Mouse (Mus musculus) bone marrow, adult 2 months (tissue): Measurements from ENCODE around the gene Usp49. TPM values are rescaled to one million over a fixed set of nuclear protein-coding genes. Genes with fewer than 3 reads are reported as not detected.

ENCODE experiments used
- H3K27ac ChIP-seq: fragments of 200-500 bp; 2 replicates; pipeline ENCODE4 v1.5.1; 2012; ENCODE audit warnings: low read depth, mild to moderate bottlenecking, control low read depth, inconsistent platforms, low read length; ENCODE audit not compliant: control insufficient read depth, poor library complexity, insufficient read depth
- H3K4me1 ChIP-seq: fragments of 200-500 bp; 2 replicates; pipeline ENCODE4 v1.6.1; 2011; ENCODE audit warnings: low read length; ENCODE audit not compliant: control insufficient read depth, insufficient read depth
- H3K4me3 ChIP-seq: fragments of 200-500 bp; replicated peaks from 2 replicates; pipeline ENCODE3; 2011; ENCODE audit warnings: mild to moderate bottlenecking, low read depth, low read length, control low read depth; ENCODE audit not compliant: control insufficient read depth
- CTCF ChIP-seq: fragments of 200-500 bp; IDR thresholded peaks from 2 replicates; pipeline ENCODE4 v1.5.1; 2011; ENCODE audit warnings: low read length, control low read depth; ENCODE audit not compliant: control insufficient read depth, insufficient read depth
- POLR2A ChIP-seq: fragments of 200-500 bp; IDR thresholded peaks from 2 replicates; pipeline ENCODE4 v1.6.1; 2011; ENCODE audit warnings: low read depth, mild to moderate bottlenecking, control low read depth, low read length, borderline replicate concordance; ENCODE audit not compliant: control insufficient read depth
- WGBS: fragments of 180-500 bp; shearing (Covaris S2); methylation state at CpG from one replicate; pipeline ENCODE4 v1.1.7; 2018; 5-methylcytosine and 5-hydroxymethylcytosine counted together
- polyA plus RNA-seq: library from polyadenylated mRNA; stranded (reverse); fragments of >200 nt; gene quantifications from 2 replicates; pipeline ENCODE4 v1.2.4, GENCODE M21; 2011; ENCODE audit warnings: low replicate concordance; ENCODE audit not compliant: missing spikeins, insufficient read depth, insufficient read length

The Usp49 gene
- 9.3 and 10.3 TPM in 2 replicates for polyA plus RNA-seq

DNA sequence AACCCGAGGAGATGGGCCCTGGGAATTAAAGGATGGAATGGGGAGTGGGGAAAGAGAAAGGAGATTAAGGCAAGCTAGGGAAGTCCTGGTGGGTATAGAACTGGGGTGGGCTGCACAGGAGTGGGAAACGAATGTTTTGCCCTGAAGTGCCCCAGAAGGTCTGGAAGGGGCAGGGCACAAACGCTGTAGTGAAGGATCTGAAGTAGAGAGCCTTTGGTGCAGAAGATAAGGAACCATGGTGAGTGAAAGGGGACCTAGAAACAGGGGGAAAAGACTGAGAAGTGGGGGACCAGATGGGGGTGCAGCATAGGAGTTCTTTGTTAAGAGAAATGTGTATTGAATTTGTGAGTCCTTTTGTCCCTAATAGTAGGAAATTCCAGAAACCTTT, at the start of gene Usp49:
TSS of gene Usp49 (plus strand) at position 13 of the 388 bp plus-strand sequence.
- 1% methylated on average over 3 of the region's 3 CpGs for WGBS
- Histone ChIP-seq H3K4me3 (peak within 1 kb of the TSS; percentile 88), H3K27ac (peak within 1 kb of the TSS; percentile 82), H3K4me1 (no peaks in the 10 kb centered on the region)
- no peak for TF ChIP-seq CTCF
- TF ChIP-seq POLR2A = no peak

DNA sequence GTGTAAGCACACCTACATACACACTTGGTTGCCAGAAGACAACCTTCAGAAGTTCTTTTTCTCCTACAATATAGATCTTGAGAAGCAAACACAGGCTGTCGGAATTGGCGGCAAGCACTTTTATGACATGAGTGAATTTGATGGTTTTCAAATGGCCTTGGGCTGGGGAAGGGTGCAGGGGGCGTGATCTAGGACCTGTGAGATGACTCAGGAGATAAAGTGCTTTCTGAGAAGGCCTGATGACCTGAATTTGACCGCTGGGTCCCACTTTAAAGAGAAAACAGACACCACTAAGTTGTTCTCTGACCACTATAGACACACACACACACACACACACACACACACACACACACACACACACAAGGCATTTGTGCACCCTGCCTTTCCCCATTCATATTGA, 49.5 kb upstream of the Usp49 start:
- TF ChIP-seq POLR2A = no peak
- no peak for TF ChIP-seq CTCF
- Histone ChIP-seq H3K4me3 (no peak overlapping the region), H3K4me1 (no peaks in the 10 kb centered on the region; the same call in 1 of the 2 replicates), H3K27ac (no peak overlapping the region)
- 91% methylated on average over 4 of the region's 4 CpGs for WGBS

- Histone ChIP-seq H3K27ac (no peak overlapping the region), H3K4me1 (peaks cover 4% of the 10 kb centered on the region)
- WGBS = 80% methylated on average over 8 of the region's 8 CpGs
Measured at GRCm38 (mm10) chr17:47588517-47588916, 42.0 kb upstream of the Usp49 start.

GRCm38 (mm10) chr17:47591073-47591472, 39.4 kb upstream of the Usp49 start:
- H3K27ac ChIP-seq = no peak overlapping the region
- H3K4me1 ChIP-seq = peaks cover 4% of the 10 kb centered on the region
- TF ChIP-seq POLR2A = no peak
- TF ChIP-seq CTCF = no peak
- H3K4me3 ChIP-seq = no peak overlapping the region
- WGBS = 19% methylated on average over 3 of the region's 3 CpGs

More at GRCm38 (mm10) chr17:47588517-47588916, 42.0 kb upstream of the Usp49 start:
- no peak overlapping the region for H3K4me3 ChIP-seq
- TF ChIP-seq POLR2A (no peak), CTCF (no peak)

DNA sequence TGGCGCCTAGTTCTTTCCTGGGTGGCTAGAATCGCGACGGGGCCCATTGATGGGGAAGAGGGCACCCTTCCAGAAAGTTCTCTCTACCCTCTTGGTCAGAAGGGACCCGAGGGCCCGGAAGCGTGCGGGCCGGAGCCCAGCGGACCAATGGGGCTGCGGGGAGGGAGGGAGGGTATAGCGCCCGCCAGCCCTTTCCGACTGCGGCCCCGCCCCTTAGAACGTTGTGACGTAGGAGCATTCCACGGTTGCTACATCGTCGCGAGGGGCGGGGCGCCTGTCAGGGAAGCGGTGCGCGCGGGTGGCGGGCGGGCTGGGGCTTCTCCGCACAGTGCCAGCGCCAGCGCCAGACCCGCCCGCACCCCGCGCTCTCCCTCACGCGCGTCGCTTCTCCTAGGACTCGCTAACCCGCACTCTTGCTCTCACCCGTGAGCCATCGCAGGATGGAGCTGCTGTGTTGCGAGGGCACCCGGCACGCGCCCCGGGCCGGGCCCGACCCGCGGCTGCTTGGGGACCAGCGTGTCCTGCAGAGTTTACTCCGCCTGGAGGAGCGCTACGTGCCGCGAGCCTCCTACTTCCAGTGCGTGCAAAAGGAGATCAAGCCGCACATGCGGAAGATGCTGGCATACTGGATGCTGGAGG, 37.2 kb upstream of the Usp49 start:
- TF ChIP-seq CTCF (no peak), POLR2A (peak; percentile 80; the same call in 1 of the 2 replicates)
- under 1% methylated on average over 63 of the region's 63 CpGs for WGBS
- peaks cover 7% of the 10 kb centered on the region for H3K4me1 ChIP-seq
- H3K27ac ChIP-seq = peak overlapping the region; percentile 96
- peak overlapping the region; percentile 99 for H3K4me3 ChIP-seq

DNA sequence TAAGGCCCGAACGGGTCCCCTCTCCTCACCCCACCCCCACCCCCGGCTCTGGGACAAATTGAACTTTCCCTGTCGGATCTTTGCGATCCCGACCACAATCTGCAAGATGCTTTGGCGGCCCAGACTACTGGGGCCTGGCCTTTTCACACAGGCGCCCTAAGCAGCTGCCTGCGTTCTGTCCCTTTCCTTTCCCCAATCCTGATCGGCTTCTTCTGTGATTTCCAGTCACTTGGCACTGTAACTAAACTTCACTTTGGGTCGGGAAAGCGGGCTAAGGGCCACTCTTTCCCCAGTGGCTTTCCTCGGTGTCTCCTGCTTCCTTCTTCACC, 36.7 kb upstream of the Usp49 start:
- under 1% methylated on average over 13 of the region's 13 CpGs for WGBS
- peaks cover 8% of the 10 kb centered on the region for H3K4me1 ChIP-seq
- TF ChIP-seq CTCF (no peak), POLR2A (no peak)
- peak overlapping the region; percentile 99 for H3K4me3 ChIP-seq
- peak overlapping the region; percentile 96 for H3K27ac ChIP-seq

GRCm38 (mm10) chr17:47594183-47594968, 36.1 kb upstream of the Usp49 start:
- peak overlapping the region; percentile 99 for H3K4me3 ChIP-seq
- peak overlapping the region; percentile 96 for H3K27ac ChIP-seq
- WGBS = under 1% methylated on average over 43 of the region's 43 CpGs
- H3K4me1 ChIP-seq = peaks cover 9% of the 10 kb centered on the region
- peak; percentile 55; the same call in 1 of the 2 replicates for TF ChIP-seq POLR2A
- peak; percentile 13; the same call in 1 of the 2 replicates for TF ChIP-seq CTCF

DNA sequence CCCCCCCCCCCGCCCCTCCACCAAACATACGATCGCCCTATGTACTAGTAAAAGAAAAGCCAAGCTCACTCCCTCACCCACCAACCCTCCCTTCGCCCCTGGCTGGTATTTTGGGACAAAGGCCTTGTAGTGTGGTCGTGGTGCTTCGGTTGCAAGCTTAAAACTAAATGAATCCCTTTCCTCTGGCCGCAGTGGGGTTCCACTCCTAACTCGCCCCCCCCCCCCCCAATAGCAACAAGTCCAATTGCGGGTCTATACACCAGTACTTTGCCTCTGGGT, 35.6 kb upstream of the Usp49 start:
- under 1% methylated on average over 9 of the region's 9 CpGs for WGBS
- H3K27ac ChIP-seq = peak overlapping the region; percentile 90
- peaks cover 12% of the 10 kb centered on the region for H3K4me1 ChIP-seq
- no peak for TF ChIP-seq POLR2A
- TF ChIP-seq CTCF = no peak
- peak overlapping the region; percentile 99 for H3K4me3 ChIP-seq
